Mouse (Mus musculus): ENCODE data around the gene S100a7a. TPM values are rescaled to one million over a fixed set of nuclear protein-coding genes. Genes with fewer than 3 reads are reported as not detected.
A peak's percentile ranks its signal among the peaks of the same experiment; 100 is the strongest.

S100a7a gene
- total and polyA plus RNA-seq, 2 experiments from 2014 or later: not detected

- Histone ChIP-seq H3K36me3 (ENCODE audit: insufficient read depth, low read length) (no peaks in the 10 kb centered on the region), H3K9ac (replicated peaks; ENCODE audit: low read length) (no peak overlapping the region), H3K27me3 (ENCODE audit: insufficient read depth, low read length) (no peaks in the 10 kb centered on the region), H3K9me3 (ENCODE audit: low read length) (no peaks in the 10 kb centered on the region), H3K4me2 (ENCODE audit: low read depth, low read length) (no peak overlapping the region), H3K27ac (no peak overlapping the region), H3K4me1 (ENCODE audit: insufficient read depth, low read length) (0 out of 2 replicates have a peak, but pooled peaks cover 6% of the 10 kb centered on the region), H3K4me3 (ENCODE audit: low read length) (no peak overlapping the region)
- no peak for TF ChIP-seq CTCF (IDR thresholded peaks at IDR 0.05; ENCODE audit: low read depth)
- ATAC-seq: no peak
- no peak for DNase-seq (ENCODE audit: low spot score)
Observed at GRCm38 (mm10) chr3:90609102-90609501, 44.7 kb upstream of the S100a7a start.

- 85% methylated on average over 3 of the region's 3 CpGs for WGBS
- no peaks in the 10 kb centered on the region for H3K9me3 ChIP-seq (ENCODE audit: low read length)
- H3K4me2 ChIP-seq (ENCODE audit: low read depth, low read length): no peak overlapping the region
- no peaks in the 10 kb centered on the region for H3K36me3 ChIP-seq (ENCODE audit: insufficient read depth, low read length)
- no peak for ATAC-seq
- no peak overlapping the region for H3K9ac ChIP-seq (replicated peaks; ENCODE audit: low read length)
- H3K27me3 ChIP-seq (ENCODE audit: insufficient read depth, low read length): no peaks in the 10 kb centered on the region
- H3K27ac ChIP-seq: no peak overlapping the region
- no peak overlapping the region for H3K4me3 ChIP-seq (ENCODE audit: low read length)
- TF ChIP-seq CTCF (IDR thresholded peaks at IDR 0.05; ENCODE audit: low read depth): no peak
- H3K4me1 ChIP-seq (ENCODE audit: insufficient read depth, low read length): 0 out of 2 replicates have a peak, but pooled peaks cover 6% of the 10 kb centered on the region
- DNase-seq (ENCODE audit: low spot score): no peak
Observed at GRCm38 (mm10) chr3:90611494-90611893, 42.3 kb upstream of the S100a7a start.

- WGBS: 69% methylated on average over 4 of the region's 4 CpGs
- Histone ChIP-seq H3K27me3 (ENCODE audit: insufficient read depth, low read length) (no peaks in the 10 kb centered on the region), H3K9me3 (ENCODE audit: low read length) (no peaks in the 10 kb centered on the region), H3K4me1 (ENCODE audit: insufficient read depth, low read length) (0 out of 2 replicates have a peak, but pooled peaks cover 6% of the 10 kb centered on the region), H3K27ac (no peak overlapping the region), H3K4me3 (ENCODE audit: low read length) (no peak overlapping the region), H3K4me2 (ENCODE audit: low read depth, low read length) (no peak overlapping the region), H3K9ac (replicated peaks; ENCODE audit: low read length) (no peak overlapping the region), H3K36me3 (ENCODE audit: insufficient read depth, low read length) (no peaks in the 10 kb centered on the region)
- no peak for ATAC-seq
- TF ChIP-seq CTCF (IDR thresholded peaks at IDR 0.05; ENCODE audit: low read depth): no peak
- no peak for DNase-seq (ENCODE audit: low spot score)
Observed at GRCm38 (mm10) chr3:90612061-90612460, 41.8 kb upstream of the S100a7a start.

GRCm38 (mm10) chr3:90612728-90613291 lies 41.0 kb upstream of the S100a7a start, which contains the start of gene S100a6:
Gene S100a6, plus strand, starts transcription at chr3:90612882.
- peak; percentile 77 for TF ChIP-seq CTCF (IDR thresholded peaks at IDR 0.05; ENCODE audit: low read depth)
- Histone ChIP-seq H3K9ac (replicated peaks; ENCODE audit: low read length) (peak within 1 kb of the TSS; percentile 43; the same call in 1 of the 2 replicates), H3K36me3 (ENCODE audit: insufficient read depth, low read length) (no peaks in the 10 kb centered on the region), H3K9me3 (ENCODE audit: low read length) (no peaks in the 10 kb centered on the region), H3K4me1 (ENCODE audit: insufficient read depth, low read length) (0 out of 2 replicates have a peak, but pooled peaks cover 6% of the 10 kb centered on the region), H3K4me2 (ENCODE audit: low read depth, low read length) (peak within 1 kb of the TSS; percentile 68), H3K27ac (no peak within 1 kb of the TSS), H3K4me3 (ENCODE audit: low read length) (peak within 1 kb of the TSS; percentile 36), H3K27me3 (ENCODE audit: insufficient read depth, low read length) (no peaks in the 10 kb centered on the region)
- ATAC-seq (peak; percentile 79), DNase-seq (ENCODE audit: low spot score) (peak; percentile 69)
- WGBS: 2% methylated on average over 23 of the region's 23 CpGs

GRCm38 (mm10) chr3:90613461-90614147 lies 40.2 kb upstream of the S100a7a start:
- H3K9ac ChIP-seq (replicated peaks; ENCODE audit: low read length): no peak overlapping the region
- ATAC-seq (no peak), DNase-seq (ENCODE audit: low spot score) (no peak)
- no peak for TF ChIP-seq CTCF (IDR thresholded peaks at IDR 0.05; ENCODE audit: low read depth)
- no peaks in the 10 kb centered on the region for H3K36me3 ChIP-seq (ENCODE audit: insufficient read depth, low read length)
- peak overlapping the region; percentile 68 for H3K4me2 ChIP-seq (ENCODE audit: low read depth, low read length)
- no peak overlapping the region for H3K27ac ChIP-seq
- WGBS: 79% methylated on average over 7 of the region's 7 CpGs
- H3K4me1 ChIP-seq (ENCODE audit: insufficient read depth, low read length): 0 out of 2 replicates have a peak, but pooled peaks cover 6% of the 10 kb centered on the region
- H3K9me3 ChIP-seq (ENCODE audit: low read length): no peaks in the 10 kb centered on the region
- peak overlapping the region; percentile 36; the same call in 1 of the 2 replicates for H3K4me3 ChIP-seq (ENCODE audit: low read length)
- H3K27me3 ChIP-seq (ENCODE audit: insufficient read depth, low read length): no peaks in the 10 kb centered on the region

- 0 out of 2 replicates have a peak, but pooled peaks cover 6% of the 10 kb centered on the region for H3K4me1 ChIP-seq (ENCODE audit: insufficient read depth, low read length)
- no peaks in the 10 kb centered on the region for H3K9me3 ChIP-seq (ENCODE audit: low read length)
- H3K4me2 ChIP-seq (ENCODE audit: low read depth, low read length): no peak overlapping the region
- no peak overlapping the region for H3K9ac ChIP-seq (replicated peaks; ENCODE audit: low read length)
- TF ChIP-seq CTCF (IDR thresholded peaks at IDR 0.05; ENCODE audit: low read depth): no peak
- H3K27ac ChIP-seq: no peak overlapping the region
- DNase-seq (ENCODE audit: low spot score) (no peak), ATAC-seq (no peak)
- H3K27me3 ChIP-seq (ENCODE audit: insufficient read depth, low read length): no peaks in the 10 kb centered on the region
- no peak overlapping the region for H3K4me3 ChIP-seq (ENCODE audit: low read length)
- WGBS: 86% methylated on average over 6 of the region's 6 CpGs
- no peaks in the 10 kb centered on the region for H3K36me3 ChIP-seq (ENCODE audit: insufficient read depth, low read length)
Observed at GRCm38 (mm10) chr3:90614148-90614530, 39.7 kb upstream of the S100a7a start.

All from hindbrain, postnatal 0 days (tissue).